Mouse (Mus musculus) c-Kit-positive CD71-positive TER-119-negative erythroid progenitor cells, embryonic 14.5 days (primary cell): Measurements from ENCODE around the gene Eif4e1b.

ENCODE experiments used
- DNase-seq: peaks from one replicate; pipeline ENCODE4 v3.0.0-alpha.2; 2013; ENCODE audit warnings: low read depth

Gene Eif4e1b

GRCm38 (mm10) chr13:54783698-54784097 lies at the start of gene Eif4e1b:
Eif4e1b (plus strand) TSS chr13:54783998.
- no peak for DNase-seq

DNA sequence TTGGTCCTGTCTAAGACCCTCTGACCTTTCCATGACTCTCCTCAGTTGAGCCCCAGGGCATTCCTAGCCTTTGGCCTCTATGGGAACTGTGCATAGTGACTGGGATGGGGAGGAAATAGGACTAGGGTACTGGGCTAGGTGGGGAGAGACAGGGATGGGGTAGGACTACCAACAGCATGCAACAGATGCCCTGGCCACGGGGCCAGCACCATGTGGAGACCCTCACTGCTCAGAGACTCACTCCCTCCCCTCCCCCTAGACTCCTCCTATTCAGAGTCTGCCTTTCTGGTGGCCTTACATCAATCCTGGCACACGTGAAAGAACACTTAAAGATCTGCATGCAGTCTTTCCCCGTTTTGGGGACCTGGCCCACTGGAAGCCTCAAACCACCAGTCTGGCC lies 46.9 kb upstream of the Eif4e1b start:
- DNase-seq, result no peak

DNA sequence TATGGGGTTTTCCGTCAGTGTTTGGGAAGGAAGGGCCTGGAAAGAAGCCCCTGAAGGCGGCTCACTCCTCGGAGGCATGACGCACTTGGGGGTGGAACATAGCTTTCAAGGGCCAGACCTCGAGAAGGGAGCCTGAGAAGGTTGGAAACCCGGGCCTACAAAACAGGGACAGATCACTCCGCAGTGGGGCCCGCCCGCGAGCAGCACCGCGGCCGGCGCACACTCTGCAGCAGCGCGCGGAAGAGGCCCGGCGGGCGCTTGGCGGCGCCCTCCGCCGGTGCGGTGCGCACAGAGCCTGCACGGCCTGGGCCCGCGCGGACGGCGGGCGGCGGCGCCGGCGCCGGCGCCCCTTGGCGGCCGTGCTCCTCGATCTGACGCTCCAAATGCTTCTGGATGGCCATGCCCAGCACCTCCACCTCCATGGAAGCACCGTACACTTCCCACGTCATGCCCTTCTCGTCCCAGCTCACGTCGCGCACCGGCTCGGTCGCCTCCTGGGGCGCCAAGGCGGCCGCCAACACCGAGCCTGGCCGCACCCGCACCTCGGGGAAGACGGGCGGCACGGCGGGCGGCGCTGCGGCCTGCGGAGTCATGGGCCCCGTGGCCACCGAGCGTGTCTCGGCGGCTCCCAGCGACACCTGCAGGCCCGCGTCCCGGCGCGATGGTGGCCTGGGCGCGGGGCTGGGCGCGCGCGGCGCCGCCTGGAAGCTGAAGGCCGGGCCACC lies 46.1 kb upstream of the Eif4e1b start:
- DNase-seq, result no peak

DNA sequence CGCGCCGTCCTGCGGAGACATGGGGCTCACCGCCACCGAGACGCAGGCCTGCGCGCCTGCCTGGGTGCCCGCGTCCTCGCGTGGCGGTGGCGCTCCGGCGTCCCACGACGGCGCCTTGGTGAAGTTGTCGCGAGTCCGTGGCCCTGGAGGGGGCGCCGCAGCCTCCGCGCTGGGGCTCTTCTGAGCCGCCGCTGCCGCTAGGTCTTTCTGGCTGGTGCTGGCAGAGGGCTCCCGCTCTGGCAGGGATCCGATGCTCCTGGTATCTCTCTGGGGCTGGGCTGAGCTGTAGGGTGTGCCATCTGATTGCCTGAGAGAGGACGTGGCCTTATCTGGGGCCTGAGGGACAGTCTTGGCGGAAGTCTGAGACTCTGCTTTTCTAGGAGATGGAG lies 45.6 kb upstream of the Eif4e1b start:
- no peak for DNase-seq

DNA sequence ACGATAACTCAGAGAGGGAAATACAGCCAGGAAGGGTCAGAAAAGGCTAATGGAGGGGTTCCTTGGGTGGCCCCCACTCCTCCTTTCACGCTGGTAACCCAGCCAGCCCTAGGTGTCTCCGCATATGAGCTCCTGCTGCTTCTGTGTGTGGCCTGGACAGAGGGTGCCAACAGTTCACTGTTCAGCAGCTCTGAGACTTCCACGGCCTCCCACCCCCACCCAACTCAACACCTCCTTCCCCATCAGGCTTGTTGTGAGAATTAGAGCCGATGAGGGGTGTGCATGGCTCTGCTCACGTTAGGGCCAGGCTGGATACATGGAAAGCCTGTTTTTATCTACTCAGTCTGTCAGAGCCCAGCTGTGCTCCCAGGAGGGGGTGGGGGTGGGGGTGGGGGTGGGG lies 37.7 kb upstream of the Eif4e1b start:
- no peak for DNase-seq

GRCm38 (mm10) chr13:54746896-54747295 lies 36.9 kb upstream of the Eif4e1b start:
- no peak for DNase-seq

- DNase-seq, result no peak
Observed at GRCm38 (mm10) chr13:54748190-54748589, 35.6 kb upstream of the Eif4e1b start.

DNA sequence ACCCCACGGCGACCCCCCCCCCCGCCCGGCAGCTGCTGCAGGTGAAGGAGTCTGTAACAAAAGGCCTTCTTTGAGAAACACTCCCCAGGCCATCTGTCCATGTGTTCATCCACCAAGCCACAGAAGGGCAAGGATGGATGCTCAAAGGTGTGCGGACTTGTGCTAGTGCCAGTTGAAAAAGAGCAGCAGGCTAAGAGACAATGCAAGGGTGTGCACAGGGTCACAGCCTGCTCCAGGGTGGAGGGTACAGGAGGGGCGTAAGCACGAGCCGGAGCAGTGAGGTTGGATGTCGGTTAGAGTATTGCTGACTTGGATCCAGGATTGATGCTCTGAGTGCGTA lies 35.1 kb upstream of the Eif4e1b start:
- DNase-seq, result no peak

DNA sequence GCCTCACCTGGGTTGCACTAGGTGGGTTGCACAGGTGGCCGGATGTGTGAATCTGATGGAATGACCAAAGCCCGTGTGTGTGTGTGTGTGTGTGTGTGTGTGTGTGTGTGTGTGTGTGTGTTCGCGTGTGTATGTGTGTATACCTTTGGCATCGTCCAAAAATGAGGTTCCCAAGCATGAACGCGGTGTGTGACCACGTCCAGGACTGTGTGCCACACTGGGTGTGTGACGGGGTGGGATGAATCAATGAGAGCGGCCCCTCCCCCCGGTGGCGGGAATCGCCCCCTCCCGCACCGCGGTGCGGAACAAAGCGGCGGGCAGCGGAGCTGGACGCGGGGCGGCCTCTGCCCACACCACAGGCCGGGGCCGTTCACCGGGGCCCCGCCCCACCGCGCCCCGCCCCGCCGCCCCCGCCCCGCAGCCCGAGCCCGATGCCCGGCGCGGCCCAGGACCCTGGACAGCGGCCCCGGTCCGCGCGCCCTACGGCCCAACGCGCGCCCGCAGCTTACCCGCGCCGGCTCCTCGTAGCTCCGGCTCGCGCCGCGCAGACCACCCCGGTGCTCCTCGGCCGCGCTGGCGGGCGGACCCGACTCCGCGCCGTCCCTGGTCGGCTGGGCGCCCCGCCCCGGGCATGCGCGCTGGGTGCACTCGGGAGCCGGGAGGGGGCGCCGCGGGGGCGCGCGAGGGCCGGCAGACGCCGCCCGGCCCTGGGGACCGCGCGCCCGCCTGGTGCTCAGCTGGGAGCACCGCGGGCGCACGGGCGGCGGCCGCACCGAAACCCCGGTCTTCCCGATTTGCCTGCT lies 34.5 kb upstream of the Eif4e1b start:
- no peak for DNase-seq

- no peak for DNase-seq
Observed at GRCm38 (mm10) chr13:54749864-54750411, 33.9 kb upstream of the Eif4e1b start, which contains the start of gene Gprin1. Gprin1 (minus strand) TSS chr13:54749874.

GRCm38 (mm10) chr13:54750699-54751098 lies 33.1 kb upstream of the Eif4e1b start:
- peak; percentile 24 for DNase-seq

- no peak for DNase-seq
Observed at GRCm38 (mm10) chr13:54752656-54753055, 31.1 kb upstream of the Eif4e1b start.

- DNase-seq, result no peak
Observed at GRCm38 (mm10) chr13:54753733-54754132, 30.1 kb upstream of the Eif4e1b start.

DNA sequence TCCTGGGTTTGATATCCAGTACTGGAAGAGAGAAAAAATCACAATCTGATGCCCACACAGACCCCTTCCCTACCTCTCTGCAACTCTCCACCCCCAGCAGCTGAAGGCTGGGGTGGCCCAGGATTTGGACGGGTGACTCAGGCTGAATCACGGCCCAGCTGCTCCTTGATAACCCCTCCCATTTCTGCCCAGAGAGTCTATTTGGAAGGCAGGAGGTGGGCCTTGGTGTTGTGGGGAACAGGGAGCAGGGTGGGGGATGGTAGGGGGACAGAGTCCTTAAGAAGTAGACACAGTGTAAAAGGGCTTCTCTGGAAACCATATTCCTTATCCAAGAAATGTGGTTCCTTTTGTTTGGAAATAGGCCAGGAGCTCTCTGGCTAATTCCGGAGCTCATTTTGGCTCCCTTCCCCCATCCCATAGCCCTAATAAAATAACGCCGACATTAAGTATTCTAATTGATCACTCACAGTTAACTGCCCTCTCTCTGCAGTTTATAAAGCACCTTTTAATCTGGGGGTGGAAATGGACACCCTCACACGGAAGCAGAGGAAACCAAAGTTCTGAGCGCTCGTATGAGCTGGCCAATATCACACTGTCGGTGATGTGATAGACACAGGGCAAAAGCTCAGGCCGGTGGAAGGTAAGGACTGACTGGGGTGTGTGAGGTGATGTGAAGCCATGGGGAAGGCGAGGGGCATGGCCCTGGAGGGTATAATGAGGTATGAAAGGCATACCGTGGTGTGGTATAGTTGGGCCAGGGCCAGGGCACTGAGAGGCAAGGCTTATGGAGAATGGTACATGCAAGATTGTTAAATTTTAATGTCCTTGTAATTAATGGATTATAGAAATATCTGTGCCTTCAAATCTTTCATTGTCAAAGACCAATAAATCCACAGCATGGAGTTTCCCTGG lies 29.4 kb upstream of the Eif4e1b start:
- no peak for DNase-seq

- no peak for DNase-seq
Observed at GRCm38 (mm10) chr13:54755201-54755830, 28.5 kb upstream of the Eif4e1b start.

- DNase-seq, result no peak
Observed at GRCm38 (mm10) chr13:54756156-54756712, 27.6 kb upstream of the Eif4e1b start.

- DNase-seq, result no peak
Observed at GRCm38 (mm10) chr13:54757093-54757830, 26.5 kb upstream of the Eif4e1b start.

- DNase-seq, result peak; percentile 45
Observed at GRCm38 (mm10) chr13:54758045-54758755, 25.6 kb upstream of the Eif4e1b start.

DNA sequence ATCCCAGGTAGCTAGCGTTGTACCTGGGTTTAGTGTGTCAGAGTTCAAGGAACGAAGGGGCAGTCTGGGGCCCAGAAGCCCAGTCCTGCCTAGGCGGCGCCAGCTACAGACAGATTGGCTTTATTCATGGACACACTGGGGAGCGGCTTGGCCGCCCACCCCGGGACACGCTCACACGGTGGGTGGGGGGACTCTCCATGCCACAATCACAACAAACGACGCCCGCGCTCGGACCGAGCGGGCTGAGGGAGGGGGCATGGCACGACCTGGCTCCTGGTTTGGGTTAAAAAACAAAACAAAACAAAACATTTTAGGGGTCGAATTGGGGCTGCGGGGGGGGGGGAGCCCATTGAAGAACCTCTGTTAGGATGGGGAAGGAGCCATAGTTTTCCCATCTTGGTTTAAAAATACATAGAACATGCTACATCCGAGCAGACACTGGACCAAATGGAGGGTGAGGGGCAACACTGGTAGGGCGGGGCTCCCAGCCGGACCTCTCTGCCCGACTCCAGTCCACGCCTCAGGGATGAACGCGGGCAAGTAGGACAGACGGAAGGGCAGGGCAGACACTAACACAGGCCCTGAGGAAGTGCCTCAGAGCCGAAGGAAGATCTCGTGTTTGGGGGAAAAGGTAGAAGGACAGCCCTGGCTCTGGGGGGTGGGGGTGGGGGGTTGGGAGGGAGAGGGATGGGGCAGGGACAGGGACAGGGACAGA lies 24.9 kb upstream of the Eif4e1b start:
- no peak for DNase-seq
